Mouse (Mus musculus): ENCODE data around the gene Rpp25. TPM values are rescaled to one million over a fixed set of nuclear protein-coding genes. Genes with fewer than 3 reads are reported as not detected.

The Rpp25 gene
- total RNA-seq, 2 experiments from 2014 or later, result 15.2 to 16.4 TPM

DNA sequence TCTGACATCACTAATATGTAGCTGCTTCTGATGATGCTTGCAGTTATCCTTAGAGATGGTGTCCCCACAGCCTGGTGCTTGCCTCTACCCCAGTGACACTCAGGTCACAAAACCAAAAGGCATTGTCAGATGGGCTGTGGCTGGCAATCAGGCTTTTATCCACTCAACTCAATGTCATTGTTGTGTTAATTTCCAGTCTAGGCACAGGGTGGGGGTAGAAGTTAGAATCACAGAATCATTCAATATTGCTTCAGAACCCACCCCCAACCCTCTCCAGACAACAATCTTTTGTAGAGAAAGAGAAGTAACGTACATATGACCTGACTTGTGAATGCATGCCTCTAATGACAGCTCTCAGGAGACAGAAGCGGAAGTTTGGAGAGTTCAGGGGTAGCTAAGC is 6.8 kb downstream of the Rpp25 start:
- DNase-seq (ENCODE audit: low spot score in 2 of 2), result no peak
- intact Hi-C loops (cut with DNase I), result loop anchor here (10.0 kb wide), 2 partner anchors 46 to 306 kb away; partner anchors contain the start of gene Scamp5

DNA sequence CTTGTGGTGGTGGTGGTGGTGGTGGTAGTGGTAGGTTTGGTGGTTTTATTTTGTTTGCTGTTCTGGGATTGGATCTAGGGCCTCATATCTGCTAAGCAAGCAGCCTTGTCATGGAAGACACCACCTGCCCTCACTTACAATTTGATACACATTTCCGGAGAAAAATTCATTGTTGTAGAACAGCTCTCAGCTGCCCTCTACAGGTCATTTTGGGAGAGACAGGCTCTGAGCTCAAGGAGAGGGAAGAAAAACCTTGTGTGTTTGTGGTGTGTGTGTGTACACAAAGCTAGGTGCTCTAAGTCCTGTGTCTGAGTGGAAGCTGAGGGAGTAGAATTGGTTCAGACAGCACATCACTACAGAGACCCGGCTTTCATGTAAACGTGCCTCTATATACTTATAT is 13.3 kb downstream of the Rpp25 start:
- peak; percentile 71 to 75 for DNase-seq (ENCODE audit: low spot score in 2 of 2)
- intact Hi-C loops (cut with DNase I), result loop anchor here (1.0 to 10.0 kb wide), 3 partner anchors 32 to 312 kb away; partner anchors contain the start of gene Scamp5

DNA sequence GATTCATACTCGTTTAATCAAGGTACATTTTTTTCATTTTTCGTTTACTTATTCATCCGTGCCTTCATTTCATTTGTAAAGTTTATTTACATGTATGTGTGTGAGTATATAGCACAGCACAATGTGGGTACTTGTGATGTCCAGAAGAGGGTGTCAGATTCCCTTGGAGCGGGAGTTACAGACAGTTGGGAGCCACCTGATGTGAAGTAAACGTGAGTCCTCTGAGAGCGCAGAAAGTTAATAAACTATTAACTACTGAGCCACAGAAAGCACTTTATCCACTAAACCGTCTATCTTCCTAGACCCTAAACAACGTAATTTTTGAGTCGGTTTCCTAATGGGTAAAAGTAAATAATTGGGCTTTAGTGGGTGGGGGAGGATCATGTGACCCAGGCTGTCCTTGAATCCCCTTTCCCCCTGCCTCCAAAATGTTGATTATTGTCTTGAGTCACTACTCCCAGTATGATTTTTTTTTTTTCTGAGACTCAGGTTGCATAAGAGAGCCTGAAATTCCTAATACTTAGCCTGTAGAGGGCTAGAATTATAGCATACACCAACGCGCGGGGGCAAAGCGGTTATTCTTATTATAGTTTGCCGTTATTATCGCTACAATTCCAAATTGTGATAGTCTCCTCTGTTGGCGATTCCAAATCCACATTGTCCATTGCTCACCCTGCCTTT is 16.7 kb downstream of the Rpp25 start:
- intact Hi-C loops (cut with DNase I), result loop anchor here (5.0 kb wide), 1 partner anchor 132 kb away; the partner anchor contains the start of gene Csk
- DNase-seq (ENCODE audit: low spot score in 2 of 2), result no peak

DNA sequence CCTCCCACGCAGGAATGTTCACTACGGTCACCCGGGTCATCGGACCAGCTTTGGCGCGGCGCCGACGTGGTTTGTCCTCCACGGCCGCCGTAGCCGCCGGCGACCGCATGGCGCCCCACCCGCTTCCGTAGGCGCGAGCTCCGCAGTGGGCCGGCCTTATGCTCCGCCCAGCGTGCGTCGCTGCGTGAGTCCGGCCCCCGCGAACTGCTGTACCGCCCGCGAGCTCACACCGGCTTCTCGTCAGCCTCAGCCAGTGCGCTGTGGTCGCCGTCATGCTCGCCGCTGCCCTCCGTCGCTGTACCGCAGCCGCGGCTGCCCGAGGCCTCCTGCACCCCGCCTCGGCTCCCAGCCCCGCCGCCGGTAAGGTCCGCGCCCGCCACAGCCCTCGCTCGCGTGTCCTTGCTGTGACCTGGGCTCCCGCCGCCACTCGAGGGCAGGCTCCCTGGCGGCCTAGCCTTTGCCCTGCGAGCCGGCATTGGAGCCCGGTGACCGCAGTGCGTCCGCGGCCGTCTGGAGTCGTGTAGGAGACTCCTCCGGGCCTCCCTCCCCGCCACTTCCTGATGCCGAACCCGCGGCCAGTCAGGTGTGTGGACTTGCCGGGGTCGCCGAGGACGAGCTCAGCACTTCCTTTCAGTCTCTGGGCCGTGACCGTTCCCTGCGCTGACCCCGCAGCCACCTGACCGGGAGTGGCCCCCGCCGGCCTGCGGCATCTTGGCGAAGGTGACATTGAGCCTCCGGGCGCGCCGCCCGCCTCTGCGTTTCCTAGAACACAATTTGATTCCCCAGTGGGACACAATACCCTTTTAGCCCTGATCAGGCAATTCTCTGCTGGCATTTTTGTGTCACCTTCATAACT is 17.5 kb downstream of the Rpp25 start, which contains the start of gene Cox5a:
Cox5a (plus strand) TSS at position 219 of the 856 bp plus-strand sequence.
- DNase-seq (ENCODE audit: low spot score in 2 of 2), result peak; percentile 94
- intact Hi-C loops (cut with DNase I), result loop anchor here (5.0 kb wide), 1 partner anchor 131 kb away; the partner anchor contains the start of gene Csk

DNA sequence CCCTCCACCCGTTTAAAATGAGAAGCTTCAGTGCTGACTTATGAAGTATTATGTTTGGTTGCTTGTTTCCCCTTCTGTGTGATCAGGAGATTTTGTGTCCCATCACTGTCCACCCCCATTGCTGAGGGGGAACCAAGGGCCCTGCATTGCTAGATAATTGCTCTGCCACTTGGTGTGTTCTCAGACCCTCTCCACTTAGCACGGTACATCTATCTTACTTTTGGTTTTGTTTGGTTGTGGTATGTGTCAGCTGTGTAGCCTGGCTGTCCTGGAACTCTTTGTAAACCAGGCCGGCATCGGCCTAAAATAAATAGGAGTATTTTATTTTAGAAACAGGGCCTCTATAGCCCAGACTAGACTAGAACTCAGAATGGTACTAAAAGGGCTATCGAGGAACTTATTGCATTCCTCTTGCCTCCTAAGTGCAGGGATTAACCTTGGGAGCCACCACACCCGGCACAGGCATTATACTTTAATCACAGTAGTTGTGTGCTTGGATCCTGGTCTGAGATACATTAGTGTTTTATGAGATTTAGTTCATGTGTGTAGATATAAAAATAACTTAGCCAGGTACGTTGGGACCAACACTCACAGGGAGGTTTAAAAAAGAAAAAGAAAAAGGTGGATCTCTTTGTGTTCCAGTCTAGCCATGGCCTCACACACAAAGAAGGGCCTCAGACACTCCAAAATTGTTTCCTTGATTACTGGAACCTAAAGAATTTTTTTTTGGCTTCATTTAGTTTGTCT is 18.5 kb downstream of the Rpp25 start:
- intact Hi-C loops (cut with DNase I), result loop anchor here (5.0 kb wide), 1 partner anchor 130 kb away; the partner anchor contains the start of gene Csk
- no peak for DNase-seq (ENCODE audit: low spot score in 2 of 2)

DNA sequence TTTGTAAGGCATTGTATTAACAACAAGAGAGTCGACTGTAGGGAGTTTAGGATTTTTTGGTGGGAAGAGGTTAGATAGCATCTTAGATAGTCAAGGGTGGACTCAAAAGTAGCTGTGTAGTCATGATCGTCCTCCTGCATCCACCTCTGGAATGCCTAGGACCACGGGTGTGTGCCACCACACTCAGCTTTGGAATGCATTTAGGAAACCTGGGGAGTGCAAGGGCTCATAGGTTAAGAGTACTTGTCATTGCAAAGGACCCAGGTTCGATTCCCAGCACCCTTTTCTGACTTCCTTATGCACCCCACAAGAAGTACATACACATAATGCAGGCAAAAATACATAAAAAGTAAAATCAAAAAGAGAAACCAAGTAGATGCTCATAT is 19.0 kb downstream of the Rpp25 start:
- DNase-seq (ENCODE audit: low spot score in 2 of 2), result no peak
- intact Hi-C loops (cut with DNase I), result loop anchor here (5.0 kb wide), 1 partner anchor 129 kb away; the partner anchor contains the start of gene Csk

DNA sequence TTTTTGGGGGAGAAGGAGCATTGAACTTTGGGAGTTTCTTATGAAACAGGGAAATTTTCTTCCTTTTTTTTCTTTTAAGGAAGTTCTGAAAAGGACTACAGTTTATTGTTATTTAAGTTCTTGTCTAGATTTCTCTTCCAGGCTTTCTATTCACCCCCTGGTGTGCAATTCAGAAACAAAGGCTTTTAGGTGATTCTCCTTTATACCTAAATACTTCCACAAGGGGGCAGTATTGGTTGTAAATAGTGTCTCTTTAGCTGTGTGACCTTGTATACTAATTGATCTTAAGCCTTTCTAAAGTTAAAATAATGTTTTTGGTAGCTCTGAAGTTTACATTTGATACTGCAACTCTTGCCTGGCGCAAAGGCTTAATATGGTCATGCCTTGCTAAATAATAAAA is 19.9 kb downstream of the Rpp25 start:
- intact Hi-C loops (cut with DNase I), result loop anchor here (5.0 kb wide), 1 partner anchor 129 kb away; the partner anchor contains the start of gene Csk
- peak in 1 of 2 experiments; percentile 62 for DNase-seq (ENCODE audit: low spot score in 2 of 2)

DNA sequence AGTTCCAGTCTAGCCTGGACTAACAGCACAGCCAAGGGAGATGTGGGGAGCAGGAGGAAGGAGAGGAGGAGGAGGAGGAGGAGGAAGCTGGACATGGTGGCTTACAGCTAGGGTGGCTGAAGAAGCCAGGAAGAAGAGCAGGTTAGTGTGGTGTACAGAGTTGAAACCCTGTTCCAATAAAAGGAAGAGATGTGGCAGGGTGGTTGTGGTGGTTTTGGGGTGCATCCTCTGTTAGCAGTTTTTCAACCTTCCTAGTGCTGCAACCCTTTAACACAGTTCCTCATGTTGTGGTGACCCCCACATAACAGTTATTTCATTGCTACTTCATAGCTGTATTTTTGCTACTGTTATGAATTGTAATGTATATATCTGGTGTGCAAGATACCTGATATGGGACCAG is 20.6 kb downstream of the Rpp25 start:
- intact Hi-C loops (cut with DNase I), result loop anchor here (5.0 kb wide), 1 partner anchor 128 kb away; the partner anchor contains the start of gene Csk
- no peak for DNase-seq (ENCODE audit: low spot score in 2 of 2)

DNA sequence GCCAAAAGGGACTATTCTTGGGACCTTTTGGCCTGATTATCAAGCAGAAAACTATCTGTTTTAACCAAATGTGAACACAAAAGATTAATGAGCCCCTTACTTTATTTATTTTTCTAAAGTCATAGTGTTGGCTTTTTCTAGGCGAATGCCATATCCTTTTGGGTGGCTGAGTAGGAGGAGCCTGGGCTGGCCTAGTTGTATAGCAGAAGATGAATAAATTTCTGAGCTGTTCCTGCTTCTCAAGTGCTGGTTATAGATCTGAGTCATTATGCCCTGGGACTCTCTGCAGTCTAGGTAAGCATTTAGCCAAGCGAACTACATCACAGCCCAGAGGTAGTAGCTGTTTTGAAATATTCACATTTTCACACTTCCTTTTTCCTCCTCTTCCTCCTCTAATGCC is 21.7 kb downstream of the Rpp25 start:
- intact Hi-C loops (cut with DNase I), result no loop called here
- no peak for DNase-seq (ENCODE audit: low spot score in 2 of 2)

DNA sequence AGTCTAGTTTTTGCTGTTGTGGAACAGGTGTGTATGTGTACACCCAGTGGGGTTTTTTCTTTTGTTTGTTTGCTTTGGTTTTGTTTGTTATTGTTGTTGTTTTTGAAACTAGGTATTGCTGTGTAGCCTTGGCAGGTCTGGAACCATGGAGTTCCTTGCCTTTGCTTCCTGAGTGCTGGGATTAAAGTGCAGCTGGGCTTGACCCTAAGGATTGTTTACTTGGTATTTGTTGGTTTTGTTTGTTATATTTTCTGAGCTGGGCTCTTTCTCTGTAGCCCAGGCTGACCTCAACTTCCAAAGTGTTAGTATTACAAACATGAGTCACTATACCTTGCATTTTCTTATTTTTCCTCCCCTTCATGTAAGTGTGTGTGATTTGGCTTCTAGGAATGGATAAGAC is 22.6 kb downstream of the Rpp25 start:
- intact Hi-C loops (cut with DNase I), result no loop called here

DNA sequence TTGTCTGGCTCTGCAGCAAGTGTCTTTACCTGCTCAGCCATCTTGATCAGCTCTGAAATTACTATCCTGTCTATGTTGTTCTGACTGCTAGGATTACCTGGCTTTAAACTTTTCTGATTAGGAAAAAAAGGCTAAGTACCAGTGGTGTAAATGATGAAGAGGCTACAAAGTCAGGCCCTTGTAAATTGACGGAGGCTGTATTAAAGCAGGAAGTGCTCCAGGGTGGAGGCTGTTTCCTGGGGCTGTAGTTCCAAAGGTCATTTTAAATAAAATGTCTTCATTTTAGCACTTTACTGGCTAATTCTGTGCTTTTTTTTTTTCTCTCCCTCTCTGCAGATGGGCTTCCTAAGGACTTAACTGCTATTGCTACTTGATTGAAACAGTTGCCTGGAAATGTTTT is 28.1 kb downstream of the Rpp25 start:
- intact Hi-C loops (cut with DNase I), result no loop called here
- no peak for DNase-seq (ENCODE audit: low spot score in 2 of 2)

More for the DNA sequence above, 22.6 kb downstream of the Rpp25 start:
- DNase-seq (ENCODE audit: low spot score in 2 of 2), result no peak

DNA sequence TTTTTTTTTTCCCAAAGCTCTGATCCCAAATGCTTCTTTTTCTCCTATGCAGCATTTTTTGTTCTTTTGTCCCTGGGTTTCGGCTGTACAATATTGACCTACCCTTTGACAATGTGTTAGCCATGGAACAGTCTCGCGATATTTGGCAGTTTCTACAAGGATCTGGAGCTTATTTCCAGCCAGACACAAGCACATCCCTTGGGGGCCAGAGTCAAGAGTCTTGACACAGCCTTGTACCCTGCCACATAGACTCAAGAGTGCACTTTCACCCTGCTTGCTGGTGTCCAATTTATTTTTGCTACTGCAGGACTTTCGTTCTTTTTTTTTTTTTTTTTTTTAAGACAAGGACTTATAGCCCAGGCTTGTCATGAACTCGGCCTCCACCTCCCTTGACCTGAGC is 32.5 kb downstream of the Rpp25 start:
- DNase-seq (ENCODE audit: low spot score in 2 of 2), result no peak
- intact Hi-C loops (cut with DNase I), result no loop called here

DNA sequence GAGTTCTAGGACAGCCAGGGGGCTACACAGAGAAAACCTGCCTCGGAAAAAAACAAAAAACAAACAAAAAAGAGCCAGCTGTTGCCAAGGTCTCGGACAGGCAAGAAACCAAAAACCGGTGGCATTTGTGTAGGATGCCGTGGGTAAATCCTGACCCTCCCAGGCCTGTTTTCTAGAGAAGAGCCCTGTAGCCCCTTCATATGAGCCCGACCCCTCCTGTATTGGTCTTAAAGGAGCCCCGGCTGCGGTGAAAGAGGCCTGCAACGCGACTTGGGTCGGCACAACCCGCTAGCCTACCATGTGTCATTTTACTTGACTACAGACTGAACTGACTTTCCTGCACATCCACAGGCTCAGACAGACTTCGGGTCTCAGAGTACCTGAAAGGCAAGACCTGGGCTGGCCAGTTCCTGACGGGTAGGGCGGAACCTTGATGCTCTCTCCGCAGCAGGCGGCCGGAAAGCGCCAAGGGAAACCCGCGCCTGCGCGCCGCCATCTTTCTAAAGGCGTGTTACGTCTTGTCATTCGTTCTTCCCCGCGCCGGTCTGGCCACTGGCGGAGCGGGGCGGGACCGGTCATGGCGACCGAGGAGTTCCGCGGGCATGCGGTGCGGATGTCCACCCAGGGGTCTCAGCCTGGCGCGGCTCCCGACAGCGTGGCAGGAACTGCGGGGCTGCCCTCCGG is 33.4 kb downstream of the Rpp25 start, which contains the start of gene Fam219b:
Fam219b (plus strand) TSS at position 485 of the 684 bp plus-strand sequence.
- intact Hi-C loops (cut with DNase I), result no loop called here
- peak; percentile 91 to 95 for DNase-seq (ENCODE audit: low spot score in 2 of 2)

DNA sequence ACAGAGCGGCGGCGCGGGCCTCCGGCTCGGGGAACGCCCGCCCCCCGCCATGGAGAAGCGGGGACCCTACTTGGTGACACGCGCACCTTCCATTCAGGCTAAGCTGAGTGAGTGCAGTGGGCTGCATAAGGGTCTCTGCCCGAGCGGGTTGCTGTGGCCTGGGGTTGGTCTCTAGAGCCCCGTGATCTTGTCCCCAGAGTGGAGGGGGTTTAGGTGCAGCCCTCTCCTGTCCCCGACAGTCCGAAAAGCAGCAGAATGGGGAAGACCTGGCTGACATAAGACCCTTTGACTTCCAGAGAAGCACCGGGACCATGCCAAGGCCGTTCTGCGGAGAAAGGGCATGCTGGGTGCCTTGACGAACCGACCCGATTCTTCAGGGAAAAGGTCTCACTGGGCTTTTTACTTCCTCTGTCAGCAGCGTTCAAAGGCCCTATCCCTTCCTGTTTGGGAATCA is 33.9 kb downstream of the Rpp25 start:
- intact Hi-C loops (cut with DNase I), result no loop called here

DNA sequence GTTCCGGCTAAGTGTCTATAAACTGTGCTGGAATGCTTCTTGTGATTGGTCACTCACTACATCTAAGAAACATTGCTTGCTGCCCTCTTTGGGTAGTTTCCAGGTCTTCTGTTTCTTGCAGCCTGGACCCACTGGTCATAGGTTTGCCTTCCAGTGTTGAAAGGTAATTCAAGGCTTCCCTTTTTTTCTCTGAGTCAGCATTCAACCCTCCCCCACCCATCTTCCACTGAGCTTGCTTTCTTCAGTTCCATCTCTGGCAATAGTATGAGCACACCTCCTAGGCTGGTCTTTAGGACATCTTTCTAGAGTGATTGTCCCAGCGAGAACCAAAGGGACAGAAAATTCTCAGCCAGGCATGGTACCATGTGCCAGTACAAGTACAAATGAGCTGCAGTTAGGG is 35.7 kb downstream of the Rpp25 start:
- DNase-seq (ENCODE audit: low spot score in 2 of 2), result no peak
- intact Hi-C loops (cut with DNase I), result no loop called here

More for the DNA sequence above, 33.9 kb downstream of the Rpp25 start:
- no peak for DNase-seq (ENCODE audit: low spot score in 2 of 2)

DNA sequence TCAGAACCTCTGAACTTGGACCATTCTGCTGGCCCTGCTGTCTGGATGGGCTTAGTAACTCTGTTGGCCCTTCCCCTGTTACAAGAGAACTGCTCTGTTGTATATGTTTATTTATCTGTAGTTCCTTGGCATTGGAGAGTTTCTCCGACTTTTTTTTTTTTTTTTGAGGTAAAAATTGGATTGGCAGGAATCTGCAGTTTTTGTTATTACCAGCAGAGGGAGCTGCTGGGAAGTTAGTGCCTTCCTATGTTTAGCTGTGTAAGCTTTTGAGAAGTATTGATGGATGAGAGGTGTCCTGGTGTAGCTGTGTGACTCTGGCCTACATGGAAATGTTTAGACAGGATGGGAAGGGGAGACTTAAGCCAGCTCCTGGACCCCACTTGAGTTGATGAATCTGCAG is 37.5 kb downstream of the Rpp25 start:
- intact Hi-C loops (cut with DNase I), result loop anchor here (2.0 kb wide), 1 partner anchor 113 kb away; no protein-coding TSS in a partner anchor
- peak; percentile 67 to 68 for DNase-seq (ENCODE audit: low spot score in 2 of 2)

DNA sequence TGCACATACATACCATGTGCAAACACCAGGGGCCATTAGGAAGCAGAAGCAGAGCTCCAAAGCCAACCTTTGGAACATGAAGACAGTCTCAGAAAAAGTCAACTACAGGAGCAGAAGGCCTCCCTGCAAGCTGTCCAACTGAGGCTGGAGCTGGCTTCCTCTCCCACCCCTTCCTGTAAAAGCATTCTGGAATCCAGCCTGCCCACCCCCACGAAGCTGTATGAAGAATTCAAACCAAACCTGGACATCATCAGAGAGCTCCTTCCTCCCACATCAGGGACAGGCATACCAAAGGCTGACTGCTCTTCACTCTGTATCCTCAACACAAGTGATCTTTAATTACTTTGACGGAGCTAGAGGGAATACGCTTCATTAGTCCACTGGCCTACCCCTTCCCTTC is 40.1 kb downstream of the Rpp25 start:
- no peak for DNase-seq (ENCODE audit: low spot score in 2 of 2)
- intact Hi-C loops (cut with DNase I), result no loop called here

DNA sequence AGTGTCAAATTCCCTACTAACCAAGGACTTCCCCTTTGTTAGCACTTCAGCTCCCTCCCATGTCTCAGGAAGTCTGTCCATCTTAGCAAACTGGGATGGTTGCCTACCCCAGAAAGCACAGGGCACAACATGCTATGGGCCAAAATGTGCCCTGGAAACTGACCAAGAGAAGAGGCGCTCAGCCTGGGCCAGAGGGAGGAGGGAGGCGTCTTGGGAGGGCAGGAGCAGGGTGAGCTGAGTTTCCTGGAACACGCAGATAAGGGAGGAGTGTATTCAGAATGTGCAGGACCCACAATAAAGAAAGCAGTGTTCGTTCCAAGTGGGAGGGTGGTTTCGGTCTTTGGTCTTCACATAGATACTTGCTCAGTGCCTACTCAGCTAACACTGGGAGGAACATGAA is 43.5 kb downstream of the Rpp25 start:
- peak in 1 of 2 experiments; percentile 43 for DNase-seq (ENCODE audit: low spot score in 2 of 2)
- intact Hi-C loops (cut with DNase I), result no loop called here

DNA sequence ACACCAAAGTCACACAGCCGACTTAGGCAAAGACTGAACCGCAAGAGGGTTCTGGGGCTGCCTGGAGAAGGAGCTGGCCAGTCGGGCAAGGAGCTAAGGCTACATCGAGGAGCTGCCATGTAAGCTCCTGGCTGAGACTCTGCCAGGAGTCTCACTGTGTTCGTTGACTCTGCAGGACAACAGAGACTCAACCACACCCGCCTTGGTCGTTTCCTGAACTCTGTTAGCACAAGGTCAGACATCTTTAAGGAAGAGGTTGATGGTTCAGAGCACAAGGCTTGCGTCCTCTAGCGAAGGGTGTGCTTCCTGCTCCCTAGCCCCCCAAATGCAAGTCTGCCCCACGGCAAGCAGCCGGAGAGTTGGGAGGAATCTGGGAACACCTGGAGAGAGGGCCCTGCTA is 44.0 kb downstream of the Rpp25 start:
- intact Hi-C loops (cut with DNase I), result no loop called here
- no peak for DNase-seq (ENCODE audit: low spot score in 2 of 2)
